Mouse (Mus musculus) ES-Bruce4 (cell line): ENCODE data around the gene Atp8a2.

ENCODE experiments used
- CTCF ChIP-seq: IDR thresholded peaks from one replicate; pipeline ENCODE4 v1.8.1; 2011; ENCODE audit warnings: low read depth, low read length
- EP300 ChIP-seq: IDR thresholded peaks from 2 replicates; pipeline ENCODE4 v1.6.1; 2011; ENCODE audit warnings: low read depth, low read length; ENCODE audit not compliant: insufficient read depth
- POLR2A ChIP-seq: IDR thresholded peaks from one replicate; pipeline ENCODE4 v1.8.1; 2011; ENCODE audit warnings: low read length; ENCODE audit not compliant: insufficient read depth

DNA sequence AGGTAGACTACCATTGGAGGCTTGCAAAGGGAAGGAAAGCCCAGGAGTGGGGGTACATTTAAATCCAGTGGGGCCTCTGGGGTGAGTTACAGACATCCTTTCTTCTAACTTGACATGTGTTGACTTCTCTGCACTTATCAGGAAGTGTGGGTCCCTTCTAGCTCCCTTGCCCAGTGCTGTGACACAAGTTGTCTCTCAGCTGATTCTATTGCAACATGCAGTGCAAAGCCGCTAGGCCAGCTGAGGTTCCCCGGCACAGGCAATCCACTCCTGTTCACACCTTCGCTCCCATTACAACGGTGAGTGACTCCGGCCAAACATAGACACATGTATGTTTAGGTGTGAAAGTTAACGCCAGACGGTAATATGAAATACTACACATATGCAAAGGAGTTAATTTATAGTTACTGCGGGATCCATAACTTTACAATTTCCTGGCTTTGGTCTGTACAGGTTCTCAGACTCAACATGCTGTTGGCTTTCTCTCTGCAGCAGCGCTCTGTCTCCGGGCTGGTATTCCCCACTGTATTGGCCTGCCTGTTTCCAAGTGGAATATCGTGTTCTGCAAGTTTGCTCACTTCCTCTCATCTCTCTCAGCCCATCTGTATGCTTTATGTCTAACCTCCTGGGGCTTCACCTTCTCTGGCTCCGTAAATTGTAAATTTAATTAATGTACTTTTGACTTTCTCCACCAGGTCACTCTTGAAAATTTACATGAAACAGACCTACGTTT lies 491.5 kb downstream of the Atp8a2 start:
- TF ChIP-seq CTCF (no peak), POLR2A (no peak), EP300 (no peak)
